Mouse (Mus musculus): Measurements from ENCODE around the gene Spen. TPM values are rescaled to one million over a fixed set of nuclear protein-coding genes. Genes with fewer than 3 reads are reported as not detected.

Spen gene
- polyA plus RNA-seq, 1 experiment from 2014 or later: 18.9 TPM

GRCm38 (mm10) chr4:141420886-141421285 lies 117.5 kb downstream of the Spen start:
- no peaks in the 10 kb centered on the region for H3K9me3 ChIP-seq
- no peaks in the 10 kb centered on the region; the same call in 1 of the 2 replicates for H3K27me3 ChIP-seq
- H3K4me2 ChIP-seq (replicated peaks): no peak overlapping the region
- 61% methylated on average over 9 of the region's 9 CpGs for WGBS
- H3K9ac ChIP-seq (replicated peaks): no peak overlapping the region
- no peak overlapping the region for H3K27ac ChIP-seq (replicated peaks)
- H3K4me3 ChIP-seq: no peak overlapping the region
- no peaks in the 10 kb centered on the region for H3K36me3 ChIP-seq
- ATAC-seq (replicated peaks): no peak
- H3K4me1 ChIP-seq: peaks cover 8% of the 10 kb centered on the region

DNA sequence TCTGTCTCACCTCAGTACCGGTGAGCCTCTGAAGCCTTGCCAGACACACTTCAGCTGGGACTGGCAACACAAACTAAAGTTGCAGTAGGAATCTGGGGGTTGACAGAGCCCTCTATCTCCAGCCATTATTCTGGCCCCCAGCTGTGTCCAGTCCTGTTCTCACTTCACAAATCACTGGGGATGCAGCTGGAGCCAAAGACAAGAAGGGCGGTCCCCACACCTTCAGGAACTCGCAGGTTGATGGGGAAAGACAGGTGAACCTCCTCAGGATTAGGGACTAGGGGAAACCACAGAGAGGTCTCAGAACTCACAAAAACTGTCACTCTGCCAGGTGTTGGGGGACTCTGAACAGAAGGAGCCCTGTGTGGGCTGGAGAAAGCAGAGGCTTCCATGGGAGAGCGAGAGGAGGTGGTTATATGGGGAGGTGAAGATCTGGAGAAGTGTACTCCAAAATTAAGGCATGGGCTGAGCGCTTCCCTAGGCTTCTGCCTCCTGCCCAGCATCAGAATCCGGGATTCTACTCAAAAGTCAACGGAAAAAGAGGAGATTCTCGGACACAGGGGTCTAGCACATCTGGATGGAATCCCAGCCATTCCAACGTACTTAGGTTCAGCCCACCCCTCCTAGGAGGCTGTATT lies 118.1 kb downstream of the Spen start, which contains the start of gene Hspb7:
Hspb7 (plus strand) TSS at position 588 of the 638 bp plus-strand sequence.
- Histone ChIP-seq H3K9me3 (no peaks in the 10 kb centered on the region), H3K4me2 (replicated peaks) (no peak within 1 kb of the TSS), H3K4me1 (peaks cover 3% of the 10 kb centered on the region), H3K27me3 (no peaks in the 10 kb centered on the region; the same call in 1 of the 2 replicates), H3K4me3 (no peak within 1 kb of the TSS), H3K9ac (replicated peaks) (no peak within 1 kb of the TSS), H3K27ac (replicated peaks) (no peak within 1 kb of the TSS), H3K36me3 (no peaks in the 10 kb centered on the region)
- WGBS: 64% methylated on average over 9 of the region's 9 CpGs
- ATAC-seq (replicated peaks): no peak

DNA sequence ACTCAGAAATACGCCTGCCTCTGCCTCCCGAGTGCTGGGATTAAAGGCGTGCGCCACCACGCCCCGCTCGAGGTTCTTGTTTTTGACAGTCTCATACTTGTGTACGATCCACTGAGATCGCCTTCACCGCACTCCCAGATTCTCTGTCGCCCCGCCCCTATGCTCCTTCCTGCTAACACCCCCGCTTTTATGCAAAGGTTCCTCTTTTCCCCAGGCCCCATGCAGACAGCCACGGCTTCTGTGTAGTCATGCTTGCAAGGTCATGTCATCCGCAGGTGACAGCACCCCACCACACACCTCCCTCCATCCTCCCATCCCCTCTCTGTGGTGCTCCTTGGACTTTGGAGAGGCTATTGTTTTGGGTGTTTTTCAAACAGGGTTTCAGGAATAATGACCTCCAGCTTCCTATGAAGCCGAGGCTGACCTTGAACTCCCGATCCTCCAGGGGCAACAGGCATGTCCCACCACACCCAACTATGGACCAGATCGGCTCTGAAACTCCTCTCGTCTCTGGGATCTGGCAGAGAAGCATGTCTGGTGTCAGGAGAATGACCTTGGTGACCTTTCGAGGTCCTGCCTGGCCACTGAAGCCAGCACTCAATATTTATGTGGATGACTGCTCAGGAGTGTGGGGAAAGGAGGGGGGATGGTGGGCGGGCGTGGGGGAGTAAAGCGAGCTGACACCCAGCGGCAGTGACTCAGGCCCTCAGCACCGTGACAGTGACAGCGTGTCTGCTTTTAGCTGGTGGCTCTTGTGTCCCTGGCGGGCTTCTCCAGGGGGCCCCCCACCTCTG lies 118.8 kb downstream of the Spen start:
- no peak for ATAC-seq (replicated peaks)
- WGBS: 73% methylated on average over 27 of the region's 27 CpGs
- no peak overlapping the region for H3K4me2 ChIP-seq (replicated peaks)
- H3K36me3 ChIP-seq: no peaks in the 10 kb centered on the region
- no peaks in the 10 kb centered on the region; the same call in 1 of the 2 replicates for H3K27me3 ChIP-seq
- H3K4me1 ChIP-seq: no peaks in the 10 kb centered on the region
- no peaks in the 10 kb centered on the region for H3K9me3 ChIP-seq
- no peak overlapping the region for H3K4me3 ChIP-seq
- H3K9ac ChIP-seq (replicated peaks): no peak overlapping the region
- H3K27ac ChIP-seq (replicated peaks): no peak overlapping the region

Other genes with a start within 250 kb of the Spen start
- gene Epha2, start 237.4 kb downstream of the Spen start, polyA plus RNA-seq (2015; fragmentation: Nextera tagmentation; extraction: Ambion mirVana): 1.0 and 1.1 TPM in 2 replicates
- gene Fam131c, start 170.4 kb downstream of the Spen start, polyA plus RNA-seq (2015; fragmentation: Nextera tagmentation; extraction: Ambion mirVana): 12.1 and 13.8 TPM in 2 replicates
- gene Clcnka, start 139.9 kb downstream of the Spen start, polyA plus RNA-seq (2015; fragmentation: Nextera tagmentation; extraction: Ambion mirVana): not detected in 2 replicates
- not detected in 2 replicates for gene Clcnkb, start 122.6 kb downstream of the Spen start, polyA plus RNA-seq (2015; fragmentation: Nextera tagmentation; extraction: Ambion mirVana)
- 0.09 TPM in 1 of 2 replicates, not detected in the other for gene Hspb7, start 117.8 kb downstream of the Spen start, polyA plus RNA-seq (2015; fragmentation: Nextera tagmentation; extraction: Ambion mirVana)
- gene Srarp, start 102.5 kb downstream of the Spen start, polyA plus RNA-seq (2015; fragmentation: Nextera tagmentation; extraction: Ambion mirVana): 0.20 TPM in 1 of 2 replicates, not detected in the other
- 61.8 and 65.6 TPM in 2 replicates for gene Zbtb17, start 93.9 kb downstream of the Spen start, polyA plus RNA-seq (2015; fragmentation: Nextera tagmentation; extraction: Ambion mirVana)
- gene Fblim1, start 67.5 kb upstream of the Spen start, polyA plus RNA-seq (2015; fragmentation: Nextera tagmentation; extraction: Ambion mirVana): 17.4 and 22.6 TPM in 2 replicates
- gene Tmem82, start 80.0 kb upstream of the Spen start, polyA plus RNA-seq (2015; fragmentation: Nextera tagmentation; extraction: Ambion mirVana): 0.17 TPM in 2 replicates
- gene Slc25a34, start 85.2 kb upstream of the Spen start, polyA plus RNA-seq (2015; fragmentation: Nextera tagmentation; extraction: Ambion mirVana): 0.06 and 0.14 TPM in 2 replicates
- 7.6 TPM in 2 replicates for gene Plekhm2, start 126.3 kb upstream of the Spen start, polyA plus RNA-seq (2015; fragmentation: Nextera tagmentation; extraction: Ambion mirVana)
- not detected in 2 replicates for gene Rsc1a1, start 147.0 kb upstream of the Spen start, polyA plus RNA-seq (2015; fragmentation: Nextera tagmentation; extraction: Ambion mirVana)
- 14.6 and 15.3 TPM in 2 replicates for gene Ddi2, start 184.8 kb upstream of the Spen start, polyA plus RNA-seq (2015; fragmentation: Nextera tagmentation; extraction: Ambion mirVana)
- not detected in 2 replicates for gene Agmat, start 208.1 kb upstream of the Spen start, polyA plus RNA-seq (2015; fragmentation: Nextera tagmentation; extraction: Ambion mirVana)